Mouse (Mus musculus) kidney, postnatal 14 days (tissue): ENCODE data around the gene Gm17651.

ENCODE experiments used
- DNase-seq: peaks from one replicate; pipeline ENCODE4 v3.0.0; 2022; ENCODE audit warnings: mixed read lengths

Gm17651 gene

GRCm38 (mm10) chr3:97674644-97675110 is at the start of gene Gm17651:
Gene Gm17651, minus strand, starts transcription at chr3:97674694.
- DNase-seq: no peak

GRCm38 (mm10) chr3:97719116-97719515 is 44.6 kb upstream of the Gm17651 start:
- DNase-seq: no peak

GRCm38 (mm10) chr3:97715922-97716321 is 41.4 kb upstream of the Gm17651 start:
- no peak for DNase-seq

DNA sequence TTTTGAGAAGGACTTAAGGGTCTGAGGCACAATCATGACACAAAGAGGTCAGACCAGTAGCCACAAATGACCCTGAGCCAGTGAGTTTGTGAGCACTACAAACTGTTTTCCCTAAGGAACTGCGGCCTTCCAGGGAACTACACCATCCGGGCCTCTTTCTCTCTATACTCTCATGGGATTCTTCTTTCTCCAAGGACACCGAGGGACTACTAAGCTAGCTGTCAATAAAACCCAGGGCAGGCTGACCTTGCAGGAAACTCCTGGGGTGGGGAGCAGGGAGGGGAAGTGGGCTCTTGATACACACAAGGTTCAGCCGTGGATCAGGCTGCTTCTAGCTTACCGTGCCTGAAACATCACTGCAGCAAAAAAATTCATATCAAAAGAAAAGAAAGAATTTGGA is 36.4 kb upstream of the Gm17651 start:
- no peak for DNase-seq

DNA sequence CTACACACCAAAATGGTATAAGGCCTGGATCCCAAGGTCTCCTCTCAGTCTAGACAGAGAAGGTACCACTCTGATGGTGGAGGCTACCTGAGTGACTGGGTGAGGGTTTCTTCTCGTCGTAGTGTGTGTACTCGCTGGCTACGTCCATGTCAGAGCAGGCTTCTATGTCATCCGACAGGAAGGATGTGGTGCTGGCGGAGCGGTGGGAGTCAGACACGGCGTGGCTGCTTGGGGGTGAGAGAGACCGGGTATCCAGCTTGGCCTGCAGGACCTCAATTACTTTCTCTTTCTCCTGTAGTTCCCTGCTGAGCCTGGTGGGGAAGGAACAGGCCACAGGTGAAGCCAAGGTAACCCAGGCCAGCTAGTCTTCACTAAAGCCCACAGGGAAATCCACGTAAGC is 35.6 kb upstream of the Gm17651 start:
- no peak for DNase-seq

DNA sequence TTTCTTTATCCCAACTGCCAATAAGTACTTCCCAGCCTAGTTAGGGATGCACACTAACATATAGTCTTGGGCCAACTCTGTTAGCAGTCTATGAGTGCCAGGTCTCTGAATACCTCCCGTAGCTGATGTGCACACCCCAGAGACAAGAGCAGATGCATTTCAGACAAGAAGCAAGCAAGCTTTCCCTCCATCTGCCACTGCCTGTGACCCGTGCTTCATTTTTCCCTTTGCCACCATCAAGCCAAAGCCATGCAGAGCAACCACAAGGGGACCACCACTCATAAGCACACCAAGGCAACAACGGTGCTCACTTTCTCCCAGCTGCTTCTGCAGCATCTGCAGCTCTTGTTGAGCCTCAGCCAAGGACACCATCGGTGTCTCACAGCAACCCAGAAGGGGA is 32.1 kb upstream of the Gm17651 start:
- DNase-seq: no peak

GRCm38 (mm10) chr3:97705508-97705907 is 31.0 kb upstream of the Gm17651 start:
- DNase-seq: no peak

- DNase-seq: no peak
Measured at GRCm38 (mm10) chr3:97702448-97703080, 28.1 kb upstream of the Gm17651 start.

DNA sequence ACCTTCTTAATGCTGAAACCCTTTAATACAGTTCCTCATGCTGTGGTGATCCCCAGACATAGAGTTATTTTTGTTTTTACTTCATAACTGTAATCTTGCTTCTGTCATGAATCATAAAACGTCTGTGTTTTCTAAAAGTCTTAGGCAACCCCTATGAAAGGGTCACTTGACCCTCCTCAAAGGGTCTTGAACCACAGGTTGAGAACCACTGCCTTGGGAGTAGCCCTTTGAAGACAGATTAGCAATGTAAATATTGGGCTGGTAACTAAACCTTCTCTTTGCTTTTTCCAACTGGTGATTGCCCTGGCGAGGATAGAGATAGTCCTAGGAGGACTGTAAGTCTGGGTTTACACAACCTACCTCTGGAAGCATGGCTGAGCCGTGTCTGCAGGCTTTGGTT is 26.7 kb upstream of the Gm17651 start:
- no peak for DNase-seq

- DNase-seq: no peak
Measured at GRCm38 (mm10) chr3:97699061-97699460, 24.6 kb upstream of the Gm17651 start.

DNA sequence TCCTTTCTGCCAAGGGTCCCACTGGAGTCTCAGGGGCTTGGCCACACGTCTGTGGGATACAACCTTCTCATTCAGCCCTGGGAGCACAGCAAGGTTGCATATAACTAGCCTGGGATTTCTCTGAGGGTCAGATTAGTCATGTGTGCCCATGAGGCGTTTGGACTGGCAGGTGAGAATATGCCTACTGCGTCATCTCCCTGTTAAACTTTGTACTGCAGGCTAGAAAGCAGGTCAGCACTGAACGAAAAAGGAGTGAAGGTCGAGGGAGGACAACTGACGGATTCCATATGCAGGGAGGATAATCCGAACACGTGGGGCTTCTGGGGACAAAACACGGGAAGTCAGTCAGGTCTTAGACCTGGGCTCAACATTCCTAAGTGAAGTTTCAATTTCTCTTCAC is 22.8 kb upstream of the Gm17651 start:
- DNase-seq: peak; percentile 57

DNA sequence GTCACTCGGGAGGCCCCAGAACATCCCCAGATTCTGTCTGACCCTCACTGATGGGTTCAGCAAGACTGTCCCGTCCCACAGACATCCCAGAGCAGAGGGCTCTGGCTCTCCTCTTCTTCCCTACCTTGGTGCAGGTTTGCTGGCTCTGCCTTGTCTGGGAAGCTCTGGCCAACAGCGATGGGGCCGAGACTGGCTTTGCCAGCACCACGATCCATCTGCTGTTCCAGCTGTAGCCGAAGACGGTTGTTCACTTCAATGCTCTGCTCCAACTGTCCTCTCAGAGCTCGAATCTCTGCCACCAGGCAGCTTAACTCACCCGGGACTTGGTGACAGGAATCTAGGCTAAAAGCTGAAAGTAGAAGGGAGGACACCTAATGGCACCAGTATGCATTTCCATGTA is 22.4 kb upstream of the Gm17651 start:
- no peak for DNase-seq

GRCm38 (mm10) chr3:97693806-97694205 is 19.3 kb upstream of the Gm17651 start:
- DNase-seq: no peak

DNA sequence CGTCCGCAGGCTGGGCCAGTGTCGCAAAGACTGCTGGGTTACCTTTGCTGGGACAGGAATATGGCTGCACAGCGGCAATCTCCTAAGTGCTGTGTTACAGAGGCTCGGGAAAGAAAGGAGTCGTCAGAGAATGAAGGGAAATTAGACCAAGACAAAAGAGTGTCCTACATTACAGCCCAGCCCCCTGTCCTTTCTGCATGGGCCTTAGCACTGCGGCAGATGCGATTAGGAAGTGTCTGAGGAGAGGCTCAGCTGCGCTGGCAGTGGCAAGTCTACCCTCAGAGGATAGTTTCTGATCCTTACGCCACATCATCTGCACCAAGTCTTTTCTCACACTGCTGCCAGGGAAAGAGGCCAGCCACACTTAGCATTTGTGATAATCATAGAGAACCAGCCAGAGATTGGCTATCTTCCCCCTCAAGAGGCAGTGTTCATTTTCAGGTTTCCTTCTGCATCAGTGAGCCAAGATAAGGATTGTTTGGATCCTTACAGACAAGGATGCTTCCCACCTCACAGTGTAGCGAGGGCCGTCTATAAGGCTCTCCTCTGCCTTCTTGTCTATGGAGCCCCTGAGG is 17.0 kb upstream of the Gm17651 start:
- DNase-seq: no peak

- peak; percentile 46 for DNase-seq
Measured at GRCm38 (mm10) chr3:97690590-97690989, 16.1 kb upstream of the Gm17651 start.

DNA sequence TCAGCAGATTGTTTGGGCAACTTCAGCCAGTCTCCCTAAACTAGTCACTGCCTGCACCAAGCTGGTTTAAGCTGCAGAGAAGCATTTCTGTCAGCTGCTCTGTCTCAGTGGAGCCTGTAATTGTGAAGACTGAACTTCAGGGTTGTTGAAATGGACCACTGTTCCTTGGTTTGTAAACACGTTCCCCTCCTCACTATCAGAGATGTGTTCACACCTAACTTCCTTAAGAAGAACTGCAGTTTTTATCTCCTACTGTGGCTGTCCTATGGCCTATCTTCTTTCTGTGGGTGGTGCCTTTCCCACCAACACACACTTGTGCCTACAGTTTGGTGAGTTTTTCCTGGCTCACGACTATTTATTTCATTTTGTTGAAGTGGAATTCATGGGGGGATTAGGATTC is 14.8 kb upstream of the Gm17651 start:
- DNase-seq: no peak

- DNase-seq: no peak
Measured at GRCm38 (mm10) chr3:97686372-97687117, 12.1 kb upstream of the Gm17651 start.

- DNase-seq: peak; percentile 47
Measured at GRCm38 (mm10) chr3:97683560-97684195, 9.2 kb upstream of the Gm17651 start.

DNA sequence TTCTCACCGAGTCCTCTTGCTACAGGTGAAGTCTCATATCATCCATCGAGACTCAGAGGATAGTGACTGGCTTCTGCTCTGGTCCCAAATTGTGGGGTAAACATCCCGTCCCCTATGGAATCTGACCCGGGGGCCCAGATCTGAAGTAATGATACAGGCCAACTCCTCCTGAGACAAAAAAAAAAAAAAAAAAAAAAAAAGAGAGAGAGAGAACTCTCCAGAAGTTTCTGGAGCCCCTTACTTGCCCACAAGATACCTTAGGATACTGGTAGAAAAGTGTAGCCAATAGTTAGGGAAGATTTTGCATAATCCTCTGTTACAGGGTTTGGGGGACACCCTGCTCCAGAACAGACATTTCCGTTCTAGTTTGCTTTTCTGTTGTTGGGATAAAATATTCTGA is 8.1 kb upstream of the Gm17651 start:
- no peak for DNase-seq

DNA sequence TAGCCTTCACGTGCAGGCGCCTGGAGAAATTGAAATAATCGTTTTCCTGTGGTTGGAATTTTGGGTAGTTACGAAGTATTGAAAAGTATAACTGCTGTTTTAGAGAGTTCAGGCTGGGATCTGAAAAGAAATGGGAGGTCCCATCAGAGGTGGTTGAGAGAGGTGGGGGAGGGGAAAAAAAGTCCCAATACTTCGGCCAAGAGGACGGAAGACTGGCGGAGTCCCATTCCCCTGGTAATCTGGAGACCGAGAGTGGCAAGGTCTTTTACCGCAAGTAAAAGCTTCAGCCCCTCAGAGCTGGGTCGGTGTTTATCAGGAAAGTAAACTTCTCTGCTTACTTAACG is 7.6 kb upstream of the Gm17651 start:
- DNase-seq: no peak

- peak; percentile 84 for DNase-seq
Measured at GRCm38 (mm10) chr3:97681321-97682158, 7.0 kb upstream of the Gm17651 start.

DNA sequence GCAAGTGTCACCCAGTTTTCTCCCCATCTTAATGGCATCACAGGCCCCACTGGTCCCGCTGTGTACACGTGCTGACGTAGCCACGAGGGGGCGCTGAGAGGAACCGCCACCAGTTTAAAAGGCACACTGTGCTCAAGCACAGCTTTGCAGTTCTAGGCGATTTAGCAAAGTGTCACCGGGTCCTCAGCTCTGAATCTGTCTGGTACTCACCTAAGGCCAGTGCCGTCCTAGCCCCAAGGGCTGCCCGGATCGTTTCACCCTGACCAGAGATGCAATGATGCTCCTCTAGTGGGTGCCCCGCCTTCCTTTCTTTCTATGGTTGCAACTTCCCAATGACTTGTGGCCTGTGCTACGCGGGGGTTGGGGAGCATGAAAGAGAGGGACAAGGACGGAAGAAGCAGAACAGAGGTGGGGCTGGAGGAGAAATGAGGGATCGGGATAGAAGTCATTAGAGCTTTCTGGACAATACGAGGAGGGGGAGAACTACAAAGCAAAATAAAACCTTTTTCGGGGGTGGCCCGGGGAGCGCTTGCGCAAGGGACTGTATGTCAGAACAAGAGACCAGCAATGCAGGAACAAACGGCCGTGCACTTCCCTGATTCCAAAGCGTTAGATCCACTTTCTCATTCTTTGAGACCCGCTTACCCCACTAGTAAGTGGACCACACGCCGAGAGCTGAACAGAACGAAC is 6.3 kb upstream of the Gm17651 start:
- peak; percentile 76 for DNase-seq
